Mouse (Mus musculus): Measurements from ENCODE around the gene Cep135. TPM values are rescaled to one million over a fixed set of nuclear protein-coding genes. Genes with fewer than 3 reads are reported as not detected.

Cep135 gene
- polyA plus RNA-seq, 1 experiment from 2014 or later, result 4.0 TPM

GRCm38 (mm10) chr5:76687961-76688600 is 99.6 kb downstream of the Cep135 start:
- no peak for ATAC-seq (ENCODE audit: low read depth)
- Histone ChIP-seq H3K36me3 (ENCODE audit: control insufficient read depth, insufficient read depth, low read length) (no peaks in the 10 kb centered on the region), H3K9me3 (ENCODE audit: control insufficient read depth, low read length) (no peaks in the 10 kb centered on the region), H3K9ac (replicated peaks; ENCODE audit: low read depth, low read length) (no peak overlapping the region), H3K4me2 (ENCODE audit: low read depth, low read length) (no peak overlapping the region), H3K27ac (ENCODE audit: low read depth, low read length) (no peak overlapping the region), H3K4me1 (ENCODE audit: control insufficient read depth, insufficient read depth, low read length) (peaks cover 7% of the 10 kb centered on the region; the same call in 1 of the 2 replicates), H3K4me3 (ENCODE audit: low read depth, low read length) (no peak overlapping the region), H3K27me3 (ENCODE audit: control insufficient read depth, insufficient read depth, low read length) (no peaks in the 10 kb centered on the region)
- 91% methylated on average over 10 of the region's 10 CpGs for WGBS

GRCm38 (mm10) chr5:76688643-76689042 is 100.1 kb downstream of the Cep135 start:
- H3K4me2 ChIP-seq (ENCODE audit: low read depth, low read length), result no peak overlapping the region
- H3K4me1 ChIP-seq (ENCODE audit: control insufficient read depth, insufficient read depth, low read length), result peaks cover 3% of the 10 kb centered on the region; the same call in 1 of the 2 replicates
- no peaks in the 10 kb centered on the region for H3K27me3 ChIP-seq (ENCODE audit: control insufficient read depth, insufficient read depth, low read length)
- H3K4me3 ChIP-seq (ENCODE audit: low read depth, low read length), result no peak overlapping the region
- H3K9ac ChIP-seq (replicated peaks; ENCODE audit: low read depth, low read length), result no peak overlapping the region
- no peaks in the 10 kb centered on the region for H3K36me3 ChIP-seq (ENCODE audit: control insufficient read depth, insufficient read depth, low read length)
- H3K9me3 ChIP-seq (ENCODE audit: control insufficient read depth, low read length), result no peaks in the 10 kb centered on the region
- no peak overlapping the region for H3K27ac ChIP-seq (ENCODE audit: low read depth, low read length)
- no peak for ATAC-seq (ENCODE audit: low read depth)
- WGBS, result 73% methylated on average over 6 of the region's 6 CpGs

GRCm38 (mm10) chr5:76690177-76690593 is 101.7 kb downstream of the Cep135 start:
- no peak overlapping the region for H3K4me3 ChIP-seq (ENCODE audit: low read depth, low read length)
- no peaks in the 10 kb centered on the region for H3K36me3 ChIP-seq (ENCODE audit: control insufficient read depth, insufficient read depth, low read length)
- no peak for ATAC-seq (ENCODE audit: low read depth)
- no peak overlapping the region for H3K9ac ChIP-seq (replicated peaks; ENCODE audit: low read depth, low read length)
- peaks cover 3% of the 10 kb centered on the region; the same call in 1 of the 2 replicates for H3K4me1 ChIP-seq (ENCODE audit: control insufficient read depth, insufficient read depth, low read length)
- no peaks in the 10 kb centered on the region for H3K9me3 ChIP-seq (ENCODE audit: control insufficient read depth, low read length)
- 70% methylated on average over 5 of the region's 5 CpGs for whole genome bisulfite sequencing
- H3K4me2 ChIP-seq (ENCODE audit: low read depth, low read length), result no peak overlapping the region
- no peak overlapping the region for H3K27ac ChIP-seq (ENCODE audit: low read depth, low read length)
- H3K27me3 ChIP-seq (ENCODE audit: control insufficient read depth, insufficient read depth, low read length), result no peaks in the 10 kb centered on the region

- H3K4me3 ChIP-seq (ENCODE audit: low read depth, low read length), result no peak overlapping the region
- H3K9me3 ChIP-seq (ENCODE audit: control insufficient read depth, low read length), result no peaks in the 10 kb centered on the region
- no peak overlapping the region for H3K27ac ChIP-seq (ENCODE audit: low read depth, low read length)
- no peak overlapping the region for H3K9ac ChIP-seq (replicated peaks; ENCODE audit: low read depth, low read length)
- no peaks in the 10 kb centered on the region for H3K36me3 ChIP-seq (ENCODE audit: control insufficient read depth, insufficient read depth, low read length)
- H3K4me1 ChIP-seq (ENCODE audit: control insufficient read depth, insufficient read depth, low read length), result peaks cover 3% of the 10 kb centered on the region; the same call in 1 of the 2 replicates
- ATAC-seq (ENCODE audit: low read depth), result no peak
- H3K4me2 ChIP-seq (ENCODE audit: low read depth, low read length), result no peak overlapping the region
- WGBS, result 46% methylated on average over 5 of the region's 5 CpGs
- H3K27me3 ChIP-seq (ENCODE audit: control insufficient read depth, insufficient read depth, low read length), result no peaks in the 10 kb centered on the region
Observed at GRCm38 (mm10) chr5:76691251-76691650, 102.8 kb downstream of the Cep135 start.

- WGBS, result 54% methylated on average over 12 of the region's 12 CpGs
- Histone ChIP-seq H3K4me3 (ENCODE audit: low read depth, low read length) (no peak overlapping the region), H3K4me1 (ENCODE audit: control insufficient read depth, insufficient read depth, low read length) (peaks cover 3% of the 10 kb centered on the region; the same call in 1 of the 2 replicates), H3K36me3 (ENCODE audit: control insufficient read depth, insufficient read depth, low read length) (no peaks in the 10 kb centered on the region), H3K27ac (ENCODE audit: low read depth, low read length) (no peak overlapping the region), H3K4me2 (ENCODE audit: low read depth, low read length) (no peak overlapping the region), H3K27me3 (ENCODE audit: control insufficient read depth, insufficient read depth, low read length) (no peaks in the 10 kb centered on the region), H3K9ac (replicated peaks; ENCODE audit: low read depth, low read length) (no peak overlapping the region), H3K9me3 (ENCODE audit: control insufficient read depth, low read length) (no peaks in the 10 kb centered on the region)
- no peak for ATAC-seq (ENCODE audit: low read depth)
Observed at GRCm38 (mm10) chr5:76691706-76692424, 103.4 kb downstream of the Cep135 start.

Other genes with a start within 250 kb of the Cep135 start
- 1.1 and 2.7 TPM in 2 replicates for gene Nmu, start 224.9 kb upstream of the Cep135 start, polyA plus RNA-seq (2014; fragmentation: Nextera tagmentation; extraction: Ambion mirVana)
- 1.5 and 10.4 TPM in 2 replicates for gene Gm7271, start 104.7 kb upstream of the Cep135 start, polyA plus RNA-seq (2014; fragmentation: Nextera tagmentation; extraction: Ambion mirVana)
- 73.4 and 77.3 TPM in 2 replicates for gene Exoc1, start 59.4 kb upstream of the Cep135 start, polyA plus RNA-seq (2014; fragmentation: Nextera tagmentation; extraction: Ambion mirVana)
- 53.8 and 63.6 TPM in 2 replicates for gene C530008M17Rik, start 67.8 kb downstream of the Cep135 start, polyA plus RNA-seq (2014; fragmentation: Nextera tagmentation; extraction: Ambion mirVana)